Mouse (Mus musculus) ES-E14 (cell line): ENCODE results near the gene Tmem108. TPM values are rescaled to one million over a fixed set of nuclear protein-coding genes. Genes with fewer than 3 reads are reported as not detected.

ENCODE experiments used
- DNase-seq: peaks from one replicate; pipeline ENCODE4 v3.0.0-alpha.2; 2013; ENCODE audit warnings: low read depth, low spot score
- H3K27ac ChIP-seq: 2 replicates; pipeline ENCODE4 v1.5.1; 2012; ENCODE audit warnings: low read depth, mild to moderate bottlenecking, low read length, moderate library complexity, mixed read lengths; ENCODE audit not compliant: poor library complexity, insufficient read depth, severe bottlenecking
- H3K36me3 ChIP-seq: 2 replicates; pipeline ENCODE4 v1.6.1; 2012; ENCODE audit warnings: mild to moderate bottlenecking, low read length, moderate library complexity, mixed read lengths; ENCODE audit not compliant: control insufficient read depth, poor library complexity, insufficient read depth, severe bottlenecking
- H3K4me1 ChIP-seq, 2 experiments: fragments of 150-350 bp in 1 of 2; sonication (generic) in 1 of 2; 2 replicates each; pipeline ENCODE4 v1.6.1; 2012; ENCODE audit warnings: low read length in 2 of 2, mild to moderate bottlenecking in 1 of 2, mixed read lengths in 1 of 2; ENCODE audit not compliant: control insufficient read depth in 2 of 2, insufficient read depth in 2 of 2, poor library complexity in 1 of 2
- H3K4me3 ChIP-seq, 2 experiments: fragments of 150-350 bp in 1 of 2; sonication (generic) in 1 of 2; 2 replicates each; pipeline ENCODE4 v1.5.1; 2012; ENCODE audit warnings: low read length in 2 of 2, low read depth in 1 of 2, mild to moderate bottlenecking in 1 of 2, mixed read lengths in 1 of 2; ENCODE audit not compliant: insufficient read depth in 1 of 2, poor library complexity in 1 of 2, severe bottlenecking in 1 of 2
- H3K9ac ChIP-seq: 2 replicates; pipeline ENCODE4 v1.6.1; 2012; ENCODE audit warnings: low read depth, mild to moderate bottlenecking, low read length, mixed read lengths; ENCODE audit not compliant: poor library complexity, insufficient read depth, severe bottlenecking
- H3K9me3 ChIP-seq: fragments of 150-350 bp; sonication (generic); 2 replicates; pipeline ENCODE4 v1.6.1; 2012; ENCODE audit warnings: low read depth, mild to moderate bottlenecking, low read length; ENCODE audit not compliant: control insufficient read depth, insufficient read depth
- CHD2 ChIP-seq: IDR thresholded peaks from 2 replicates; pipeline ENCODE4 v1.6.1; 2014; ENCODE audit warnings: mild to moderate bottlenecking, low read depth, low read length, inconsistent platforms
- HCFC1 ChIP-seq: IDR thresholded peaks from 2 replicates; pipeline ENCODE4 v1.6.1; 2012; ENCODE audit warnings: low read length, inconsistent platforms, borderline replicate concordance; ENCODE audit not compliant: insufficient read depth
- MAFK ChIP-seq: IDR thresholded peaks from 2 replicates; pipeline ENCODE4 v1.6.1; 2014; ENCODE audit warnings: mild to moderate bottlenecking, low read depth, low read length, inconsistent platforms; ENCODE audit not compliant: insufficient read depth
- ZC3H11A ChIP-seq: IDR thresholded peaks from 2 replicates; pipeline ENCODE4 v1.6.1; 2012; ENCODE audit warnings: low read depth, mild to moderate bottlenecking, inconsistent platforms, low read length, borderline replicate concordance
- ZNF384 ChIP-seq: IDR thresholded peaks from 2 replicates; pipeline ENCODE4 v1.6.1; 2012; ENCODE audit warnings: low read depth, low read length, inconsistent platforms
- in situ Hi-C, 2 experiments: fragments of 600-800 bp; cut with MboI; formaldehyde crosslinking; loops; one replicate each; pipeline ENCODE4 v1.15.1; 2025; ENCODE audit warnings: low sequenced_read_pairs in 2 of 2, inconsistent platforms in 1 of 2; ENCODE audit not compliant: unreplicated experiment in 2 of 2
- total RNA-seq: library from RNA; depleted of rRNA; stranded (reverse); fragments of 300-350 nt; gene quantifications from 2 replicates; pipeline ENCODE4 v1.2.3, GENCODE M21; 2012

The Tmem108 gene
- total RNA-seq, 1 experiment, result 3.1 TPM

DNA sequence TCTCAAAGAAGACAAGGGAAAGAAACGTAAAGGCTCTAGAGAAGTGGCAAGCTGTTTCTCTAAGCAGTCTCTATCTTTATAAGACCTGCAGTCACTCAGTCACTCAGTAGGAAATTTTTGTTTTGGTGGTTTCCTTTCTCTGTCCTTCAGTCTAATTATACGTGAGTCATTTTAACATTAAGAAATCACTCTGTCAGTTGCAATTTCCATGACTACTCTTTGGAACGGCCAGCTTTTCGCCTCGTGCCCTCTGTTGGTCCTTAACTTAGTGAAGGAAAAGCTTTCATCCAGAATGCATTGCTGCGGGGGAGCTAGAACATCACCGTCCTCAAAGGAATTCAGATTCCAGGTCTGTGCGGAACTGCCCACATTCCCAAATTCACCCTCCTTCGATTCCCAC, 11.1 kb downstream of the Tmem108 start:
- Histone ChIP-seq H3K27ac (no peak overlapping the region), H3K9ac (no peak overlapping the region), H3K4me1 (no peaks in the 10 kb centered on the region), H3K36me3 (no peaks in the 10 kb centered on the region), H3K4me3 (no peak overlapping the region), H3K9me3 (no peaks in the 10 kb centered on the region)
- no peak for DNase-seq
- in situ Hi-C loops, result loop anchor here (10.0 to 25.0 kb wide), 2 partner anchors 256 to 263 kb away; partner anchors contain the start of gene Bfsp2 (in 1 of the 2)
- TF ChIP-seq HCFC1, result no peak
- TF ChIP-seq ZC3H11A, result no peak
- no peak for TF ChIP-seq MAFK
- TF ChIP-seq ZNF384, result no peak
- TF ChIP-seq CHD2, result no peak

DNA sequence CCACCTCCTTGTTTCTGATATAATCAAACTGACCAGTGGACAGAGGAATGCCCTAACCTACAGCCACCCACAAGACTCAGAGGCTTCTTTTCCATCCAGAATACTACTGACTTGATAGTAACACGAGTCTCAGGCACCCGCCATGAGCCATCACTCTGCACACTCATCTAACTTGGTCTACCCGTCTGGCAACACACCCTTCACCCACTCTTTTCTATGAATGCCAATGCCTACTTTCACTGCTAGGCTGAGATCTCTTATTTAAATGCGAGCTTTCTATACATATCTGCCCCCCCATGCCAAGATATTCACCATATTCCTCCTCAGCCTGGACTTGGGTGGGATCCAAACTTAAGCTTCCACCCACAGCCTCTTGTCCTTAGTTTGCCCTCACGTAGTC, 15.0 kb downstream of the Tmem108 start:
- H3K4me1 ChIP-seq, result no peaks in the 10 kb centered on the region
- H3K4me3 ChIP-seq, result no peak overlapping the region
- H3K9me3 ChIP-seq, result no peaks in the 10 kb centered on the region
- no peak for DNase-seq
- H3K9ac ChIP-seq, result no peak overlapping the region
- H3K27ac ChIP-seq, result no peak overlapping the region
- no peaks in the 10 kb centered on the region for H3K36me3 ChIP-seq
- no peak for TF ChIP-seq HCFC1
- no peak for TF ChIP-seq ZNF384
- TF ChIP-seq CHD2, result no peak
- no peak for TF ChIP-seq MAFK
- no peak for TF ChIP-seq ZC3H11A
- in situ Hi-C loops, result no loop called here

DNA sequence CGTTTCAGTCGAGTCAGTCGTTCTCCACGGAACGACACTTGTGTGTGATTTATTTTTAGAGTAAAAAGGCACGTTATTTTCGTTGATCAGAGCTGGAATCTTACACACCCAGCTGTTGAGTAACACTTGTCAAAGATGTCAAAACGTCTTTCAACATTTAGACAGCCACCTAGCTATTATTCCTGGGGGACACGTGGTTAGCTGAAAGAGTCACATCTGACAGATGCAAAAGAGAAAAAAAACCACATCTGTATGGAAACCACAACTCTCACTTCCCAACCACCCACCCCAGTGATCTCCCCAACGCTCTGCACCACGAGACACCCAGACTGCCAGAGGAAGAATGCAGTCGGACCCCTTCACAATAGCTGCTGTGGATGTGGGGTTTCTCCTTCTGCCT, 21.5 kb downstream of the Tmem108 start:
- H3K4me1 ChIP-seq, result no peaks in the 10 kb centered on the region
- H3K36me3 ChIP-seq, result no peaks in the 10 kb centered on the region
- no peak overlapping the region for H3K9ac ChIP-seq
- DNase-seq, result no peak
- no peak for TF ChIP-seq HCFC1
- TF ChIP-seq CHD2, result no peak
- no peak for TF ChIP-seq ZNF384
- TF ChIP-seq ZC3H11A, result no peak
- TF ChIP-seq MAFK, result no peak
- H3K4me3 ChIP-seq, result no peak overlapping the region
- in situ Hi-C loops, result no loop called here
- no peaks in the 10 kb centered on the region for H3K9me3 ChIP-seq
- no peak overlapping the region for H3K27ac ChIP-seq

DNA sequence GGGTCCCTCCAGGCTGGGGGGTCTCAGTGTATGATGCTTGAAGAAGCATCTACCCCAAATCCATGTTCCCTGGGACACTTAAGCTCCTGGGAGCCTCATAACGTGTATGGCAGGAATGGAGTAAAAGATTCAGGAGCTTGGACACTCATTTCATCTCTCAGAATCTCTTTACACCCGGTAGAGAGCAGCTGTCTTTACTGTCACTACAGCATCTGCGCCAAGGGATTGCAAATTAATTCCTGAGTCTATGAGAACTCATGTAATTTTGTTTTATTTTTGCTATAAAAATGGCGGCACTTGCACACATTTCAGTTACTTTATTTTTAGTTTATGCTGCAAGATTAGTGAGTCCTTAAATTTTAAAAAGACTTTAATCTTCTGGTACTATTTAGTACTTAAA, 22.6 kb downstream of the Tmem108 start:
- Histone ChIP-seq H3K9me3 (no peaks in the 10 kb centered on the region), H3K36me3 (no peaks in the 10 kb centered on the region), H3K27ac (no peak overlapping the region), H3K9ac (no peak overlapping the region), H3K4me1 (no peaks in the 10 kb centered on the region), H3K4me3 (no peak overlapping the region)
- DNase-seq, result no peak
- in situ Hi-C loops, result no loop called here
- no peak for TF ChIP-seq HCFC1
- no peak for TF ChIP-seq ZNF384
- no peak for TF ChIP-seq ZC3H11A
- TF ChIP-seq MAFK, result no peak
- TF ChIP-seq CHD2, result no peak

DNA sequence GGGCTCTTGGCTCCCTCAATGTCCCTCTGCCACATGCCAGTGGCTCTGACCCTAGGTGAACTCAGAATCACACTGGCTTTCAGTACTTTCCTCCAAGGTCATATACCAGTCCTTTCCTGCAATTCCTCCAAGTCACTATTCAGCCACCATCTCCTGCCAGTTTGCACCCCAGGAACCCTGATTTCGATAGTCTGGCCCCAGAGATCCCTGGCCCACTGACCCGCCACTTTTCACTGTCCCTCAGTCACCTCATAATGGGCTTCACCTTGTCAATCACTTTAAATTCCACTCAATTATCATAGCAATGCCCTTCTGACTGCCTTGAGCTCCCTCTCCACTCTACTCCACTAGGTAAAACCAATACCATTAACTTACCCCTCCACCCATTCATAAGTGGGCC, 31.9 kb downstream of the Tmem108 start:
- no peak for DNase-seq
- TF ChIP-seq HCFC1 (no peak), MAFK (no peak), ZC3H11A (no peak), CHD2 (no peak), ZNF384 (no peak)
- Histone ChIP-seq H3K4me3 (no peak overlapping the region), H3K27ac (no peak overlapping the region), H3K4me1 (peaks cover 0 to 2% of the 10 kb centered on the region in 2 experiments; a peak in 1 of 4 replicates), H3K36me3 (no peaks in the 10 kb centered on the region), H3K9me3 (no peaks in the 10 kb centered on the region), H3K9ac (no peak overlapping the region)
- in situ Hi-C loops, result no loop called here
